Mouse (Mus musculus) telencephalon, adult 2 months (tissue): ENCODE data around the gene Kel.

Experiments used
- DNase-seq: peaks from one replicate; pipeline ENCODE4 v3.0.0-alpha.2; 2011; ENCODE audit warnings: low read depth, low spot score

Gene Kel

DNA sequence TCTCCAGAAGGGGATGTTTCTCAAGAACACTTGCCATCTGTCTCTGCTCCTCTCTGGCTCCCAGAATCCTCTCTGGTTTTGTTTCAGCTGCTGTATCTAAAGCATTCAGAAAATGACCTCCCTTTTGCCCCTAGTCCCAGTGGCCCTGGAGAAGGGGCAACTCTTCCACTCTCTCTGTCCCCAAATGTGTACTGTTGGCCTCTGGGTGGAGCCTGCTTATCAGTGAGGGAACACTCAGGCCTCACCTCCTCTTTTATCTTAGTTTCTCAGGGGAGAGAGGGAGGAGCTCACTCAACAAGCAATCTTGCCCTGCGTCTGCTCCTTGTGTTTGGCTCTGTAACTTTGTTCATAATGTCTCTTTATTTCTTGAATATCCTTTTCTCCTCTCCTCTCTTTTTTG, at the start of gene Kel:
Kel (minus strand) TSS at position 217 of the 400 bp plus-strand sequence.
- no peak for DNase-seq

DNA sequence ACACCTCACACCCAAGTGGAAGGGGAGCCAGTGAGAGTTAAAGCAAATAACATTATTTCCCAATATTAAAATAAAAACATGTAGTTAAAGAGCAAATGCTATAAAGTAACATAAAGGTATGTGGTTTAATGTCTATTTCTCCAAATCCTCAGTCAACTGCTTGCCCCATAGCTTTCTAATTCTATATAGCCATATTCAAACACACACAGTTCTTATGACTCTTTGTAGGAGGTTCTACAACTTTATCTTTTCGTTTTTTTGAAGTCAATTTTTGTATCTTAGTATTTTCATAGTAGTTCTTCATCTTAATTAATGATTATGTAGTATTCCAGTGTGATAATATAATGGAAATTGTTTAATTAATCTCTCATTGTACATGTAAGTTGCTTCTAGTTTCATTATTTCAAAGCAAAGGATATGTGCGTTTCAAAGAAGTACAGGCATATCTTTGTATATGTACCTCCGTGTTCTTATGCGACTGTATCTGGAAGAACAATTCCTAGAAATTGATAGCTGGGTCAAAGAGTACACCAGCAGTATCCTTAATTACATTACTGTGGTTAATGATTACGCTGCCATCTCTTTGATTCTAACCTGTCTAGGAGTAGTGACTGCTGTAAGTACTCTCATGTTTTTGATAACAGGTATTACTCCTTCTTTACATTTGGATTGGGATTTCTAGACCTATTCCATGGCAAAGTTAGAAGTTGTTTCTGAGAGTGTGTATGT, 40.7 kb upstream of the Kel start:
- no peak for DNase-seq

DNA sequence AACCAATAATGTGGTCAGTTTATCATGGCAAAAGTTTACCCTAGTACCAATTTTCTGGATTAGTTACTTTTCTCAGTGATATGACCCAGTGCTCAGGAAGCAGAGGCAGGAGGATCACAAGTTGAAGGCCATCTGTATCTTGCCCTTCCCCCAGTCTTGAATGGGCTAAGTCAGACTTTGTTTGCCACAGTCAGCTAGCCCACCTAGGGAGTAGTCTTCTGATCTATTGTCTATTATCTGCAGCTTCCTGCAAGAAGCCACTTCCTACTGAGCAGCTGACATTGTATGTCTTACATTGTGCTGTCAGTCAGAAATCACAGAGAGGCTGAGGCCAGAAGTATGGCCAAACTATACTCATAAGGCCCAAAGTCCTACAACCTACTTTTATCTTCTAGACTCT, 37.0 kb upstream of the Kel start:
- DNase-seq, result no peak

DNA sequence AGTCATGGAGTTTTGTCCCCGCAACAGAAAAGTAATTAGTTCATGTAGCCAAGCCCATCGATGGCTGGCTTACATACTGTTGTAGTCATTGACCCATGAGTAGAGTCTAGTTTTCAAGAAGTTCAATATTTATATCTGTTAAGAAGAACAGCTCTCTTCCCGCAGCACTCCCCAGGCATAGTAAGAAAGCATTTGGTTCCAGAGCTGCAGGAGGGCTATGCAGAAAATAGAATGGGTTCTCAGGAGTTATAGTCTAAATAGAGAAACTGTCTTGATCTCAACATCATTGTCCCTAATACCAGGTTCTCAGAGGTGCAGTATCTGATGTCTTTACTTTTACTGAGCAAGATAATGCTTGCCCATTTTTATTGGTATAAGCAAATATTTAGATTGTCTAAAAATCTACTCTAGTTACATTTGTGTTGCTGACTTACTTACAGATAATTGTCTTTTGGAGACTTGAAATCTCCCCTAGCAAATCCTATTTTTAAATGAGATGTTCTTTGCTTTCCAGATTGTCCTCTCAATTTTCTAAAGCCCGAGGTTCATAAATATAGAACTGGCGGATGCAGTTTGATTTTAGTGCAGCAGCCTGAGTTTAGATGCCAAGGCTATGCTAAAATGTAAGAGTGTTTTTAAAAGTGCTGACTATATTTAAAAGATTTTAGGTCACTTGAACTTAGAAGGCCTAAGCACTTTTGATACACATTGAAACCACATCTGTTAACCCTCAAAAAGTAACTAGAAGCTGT, 30.8 kb upstream of the Kel start:
- peak; percentile 60 for DNase-seq

DNA sequence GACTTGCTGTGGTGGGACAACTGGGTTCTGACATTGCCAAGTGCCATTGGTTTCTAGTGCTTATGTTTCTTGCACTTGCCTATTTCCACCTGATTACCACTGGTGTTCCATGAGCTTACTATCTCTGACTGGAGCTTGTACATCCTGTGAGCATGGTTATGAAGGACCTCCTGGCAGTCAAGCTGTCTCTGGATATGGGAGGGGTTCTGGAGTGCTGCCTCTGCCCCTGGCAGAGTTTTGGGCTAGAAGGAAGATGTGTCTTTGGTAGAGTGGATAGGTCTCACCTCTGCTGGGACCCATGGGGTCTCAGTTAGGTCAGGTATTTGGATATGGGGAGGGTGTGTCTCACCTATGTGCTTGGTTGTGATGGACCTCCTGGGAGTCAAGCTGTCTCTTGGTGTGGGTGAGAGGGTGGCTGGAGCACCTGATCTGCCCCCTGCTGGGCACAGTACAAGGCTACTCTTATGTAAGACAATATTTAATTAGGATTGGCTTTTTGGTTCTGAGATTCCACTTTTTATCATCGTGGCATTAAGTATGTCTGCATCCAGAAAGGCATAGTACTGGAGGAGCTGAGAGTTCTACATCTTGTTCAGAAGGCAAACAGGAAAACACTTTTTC, 24.0 kb upstream of the Kel start:
- no peak for DNase-seq

DNA sequence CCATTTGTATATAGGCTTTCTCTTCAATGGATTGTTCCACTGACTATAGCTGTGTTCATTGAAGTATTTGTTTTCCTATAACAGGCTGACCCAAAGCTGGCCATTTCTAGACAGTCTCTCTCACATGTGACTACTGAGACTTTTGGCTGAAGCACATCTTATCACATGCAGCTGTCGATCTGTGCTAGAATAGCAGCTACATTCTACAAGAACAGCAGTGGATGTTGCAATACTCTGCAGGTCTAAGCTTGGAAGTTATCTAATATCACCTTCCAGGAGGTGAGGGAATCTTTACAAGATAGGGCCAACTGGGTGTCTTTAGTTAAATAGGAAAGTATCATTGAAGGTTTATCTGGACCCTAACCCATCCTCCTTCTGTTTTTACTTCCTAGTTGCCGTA, 17.3 kb upstream of the Kel start:
- DNase-seq, result no peak

DNA sequence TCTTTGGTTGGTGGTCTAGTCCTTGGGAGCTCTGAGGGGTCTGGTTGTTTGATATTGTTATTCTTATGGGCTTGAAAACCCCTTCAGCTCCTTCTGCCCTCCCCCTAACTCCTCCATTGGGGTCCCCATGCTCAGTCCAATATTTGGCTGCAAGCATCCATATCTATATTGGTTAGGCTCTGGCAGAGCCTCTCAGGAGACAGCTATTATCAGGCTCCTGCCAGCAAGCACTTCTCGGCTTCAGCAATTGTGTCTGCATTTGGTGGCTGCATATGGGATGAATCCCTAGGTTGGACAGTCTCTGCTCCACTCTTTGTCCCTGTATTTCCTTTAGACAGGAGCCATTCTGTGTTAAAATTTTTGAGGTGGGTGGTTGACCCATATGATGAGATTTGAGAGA, 6.1 kb upstream of the Kel start:
- DNase-seq, result no peak

DNA sequence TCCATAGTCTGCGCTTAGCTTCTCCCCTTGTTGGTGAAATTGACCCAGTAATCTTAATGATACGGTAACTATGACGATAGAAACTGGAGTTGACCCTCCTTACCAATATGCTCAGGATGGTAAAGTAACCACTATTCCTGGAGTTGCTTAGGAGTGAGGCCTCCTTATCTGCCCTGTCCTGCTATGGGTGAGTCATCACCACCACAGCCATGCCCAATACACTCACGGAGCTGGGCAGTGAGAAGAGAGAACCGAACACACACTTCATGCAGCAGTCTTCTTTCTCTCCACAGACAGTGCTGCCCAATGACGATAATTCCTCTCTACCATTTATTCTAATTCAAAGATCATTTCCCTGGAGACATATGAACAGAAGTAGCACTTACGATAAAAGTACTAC, 2.1 kb upstream of the Kel start:
- no peak for DNase-seq

DNA sequence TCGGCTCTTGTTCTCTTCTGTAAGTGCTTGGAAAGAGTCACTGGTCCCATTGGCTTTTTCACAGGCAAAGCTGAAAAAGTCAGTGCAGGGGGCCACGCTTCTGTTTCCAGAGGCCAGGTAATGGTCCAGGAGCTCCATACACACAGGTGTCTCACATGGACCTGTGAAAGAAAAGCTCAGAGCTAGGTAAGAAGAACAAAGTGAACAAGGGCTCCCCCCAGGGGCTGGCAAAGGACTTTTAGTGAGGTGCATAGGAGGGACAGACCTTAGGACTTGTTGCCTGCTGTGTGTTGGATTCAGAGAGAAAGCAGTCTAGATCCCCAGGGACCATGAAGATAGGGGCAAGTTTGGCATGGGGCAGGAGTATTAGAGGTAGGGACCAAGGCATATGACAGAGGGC, 1.2 kb downstream of the Kel start:
- no peak for DNase-seq

DNA sequence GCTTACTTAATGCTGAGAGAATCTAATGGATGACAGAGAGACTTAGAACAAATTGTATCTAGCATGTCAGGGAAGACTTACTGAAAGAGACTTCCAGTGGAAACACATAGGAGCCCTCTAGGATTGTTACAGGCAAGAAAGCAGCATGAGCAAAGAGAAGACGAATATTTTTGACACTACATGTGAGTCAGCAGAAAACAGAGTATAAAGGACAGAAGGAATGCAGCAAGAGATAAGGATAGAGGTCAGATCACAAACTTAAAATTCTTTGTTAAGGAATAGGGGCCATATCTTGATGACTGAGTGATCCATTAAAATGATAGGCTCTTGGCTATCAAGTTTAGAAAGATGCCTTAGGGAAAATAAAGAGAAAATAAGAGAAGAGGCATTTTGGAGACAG, 2.9 kb downstream of the Kel start:
- DNase-seq, result no peak

DNA sequence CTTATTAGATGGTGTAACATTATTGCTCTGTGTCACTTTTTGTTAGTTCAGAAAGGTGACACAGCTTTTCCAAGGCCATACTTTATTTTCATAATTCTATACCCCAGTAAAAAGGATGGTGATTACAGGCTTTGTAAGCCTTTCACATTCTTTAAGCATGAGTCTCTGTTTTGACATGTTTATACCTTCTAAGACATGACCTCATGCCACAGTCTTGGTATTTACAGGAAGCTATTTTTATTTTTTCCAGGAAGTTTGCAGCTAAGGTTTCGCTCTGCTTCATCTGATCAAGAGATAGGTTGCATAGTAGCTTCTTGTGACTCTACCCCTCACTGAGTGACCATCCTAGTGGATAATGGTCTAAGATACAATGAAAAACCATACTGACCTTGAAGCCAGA, 9.7 kb downstream of the Kel start:
- DNase-seq, result no peak

DNA sequence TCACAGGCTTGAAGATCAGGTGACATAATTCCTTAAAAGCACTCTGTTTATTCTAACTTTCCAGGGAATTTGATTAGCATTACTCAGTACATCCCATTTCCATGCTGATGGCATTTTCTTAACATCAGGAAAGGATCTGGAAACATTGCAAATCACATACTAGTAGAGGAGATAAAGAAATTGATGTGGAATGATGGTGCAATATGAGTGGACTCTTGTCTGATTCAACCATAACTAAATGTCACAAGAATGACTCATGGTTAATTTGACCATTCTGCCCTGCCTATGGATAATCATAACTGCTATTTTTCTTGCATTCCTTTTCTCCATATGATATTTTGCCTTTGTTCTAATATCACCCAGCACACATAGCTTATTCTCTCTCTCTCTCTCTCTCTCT, 11.9 kb downstream of the Kel start:
- no peak for DNase-seq

DNA sequence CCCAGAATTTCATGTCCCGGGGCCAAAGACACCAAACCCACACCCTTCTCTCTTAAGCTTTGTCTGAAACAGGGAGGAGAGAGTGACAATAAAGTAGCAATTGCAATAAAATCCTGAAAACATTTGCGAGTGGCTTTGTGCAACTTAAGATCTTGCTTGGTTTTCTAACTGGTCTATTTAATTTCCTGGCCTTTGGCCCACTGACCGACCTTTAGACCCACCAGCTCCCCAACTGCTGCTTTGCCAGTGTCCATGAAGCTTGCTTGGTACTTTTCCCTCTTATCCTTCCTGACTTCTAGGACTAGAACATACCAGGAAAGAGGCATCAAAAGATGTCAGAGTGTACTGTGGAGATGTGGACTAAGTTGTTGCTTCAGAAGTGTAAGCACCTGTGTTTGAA, 18.5 kb downstream of the Kel start:
- DNase-seq, result no peak

DNA sequence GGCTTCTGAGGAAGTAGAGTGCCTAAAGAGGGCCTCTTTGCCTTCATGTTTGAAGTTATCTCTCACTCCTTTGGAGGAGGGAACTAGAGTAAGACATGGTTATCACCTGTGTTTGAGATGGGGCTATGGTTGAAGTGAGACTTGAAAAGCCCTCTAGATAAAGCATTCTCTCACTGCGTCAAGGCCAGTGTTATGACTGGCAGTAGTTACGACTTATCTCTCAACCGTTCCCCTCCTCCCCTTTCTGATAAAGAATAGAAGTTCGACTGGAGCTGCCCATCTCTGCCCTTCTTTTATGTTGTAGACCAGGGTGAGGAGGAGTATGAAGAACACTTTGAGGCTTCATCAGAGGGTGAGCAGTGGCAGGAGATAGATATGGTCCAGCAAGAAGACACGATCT, 19.2 kb downstream of the Kel start:
- no peak for DNase-seq

DNA sequence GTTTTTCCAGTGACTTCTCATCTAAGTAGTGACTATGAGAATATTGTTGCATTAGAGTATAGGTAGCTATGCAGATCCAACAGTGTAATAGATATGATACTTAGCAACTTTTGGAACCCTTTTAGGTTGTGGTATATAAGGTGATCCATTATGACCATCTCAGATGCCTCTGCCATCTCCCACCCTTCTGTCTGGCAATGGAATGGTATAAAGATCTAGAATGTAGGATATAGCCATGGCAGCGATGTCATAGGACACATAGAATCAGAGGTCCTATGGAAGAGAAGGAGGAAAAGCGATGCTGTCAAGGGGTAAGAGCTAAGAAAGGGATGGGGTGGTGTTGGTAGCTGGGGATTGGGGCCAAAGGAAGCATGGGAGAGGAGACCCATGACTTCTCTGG, 20.0 kb downstream of the Kel start, which contains the start of gene Llcfc1:
Llcfc1 (plus strand) TSS at position 301 of the 400 bp plus-strand sequence.
- DNase-seq, result no peak

DNA sequence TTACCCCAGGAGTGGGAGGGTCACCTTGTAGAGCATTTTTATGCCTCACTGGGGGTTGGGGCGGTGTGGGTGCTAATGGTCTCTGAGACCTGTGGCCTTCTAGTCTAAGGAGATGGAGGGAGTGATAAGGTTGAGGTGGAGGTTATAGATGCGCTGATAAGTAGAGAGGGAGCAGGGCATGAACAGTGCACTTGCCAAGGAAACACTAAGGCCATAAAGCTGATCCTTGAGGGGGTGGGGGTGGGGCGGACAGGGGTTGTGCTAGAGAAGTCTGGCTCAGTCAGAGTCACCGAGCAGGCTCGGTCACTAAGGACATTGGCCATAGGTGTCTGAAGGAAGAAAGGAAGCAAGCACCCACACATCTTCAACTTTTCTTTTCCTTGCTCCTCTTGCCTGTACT, 22.5 kb downstream of the Kel start:
- DNase-seq, result no peak

DNA sequence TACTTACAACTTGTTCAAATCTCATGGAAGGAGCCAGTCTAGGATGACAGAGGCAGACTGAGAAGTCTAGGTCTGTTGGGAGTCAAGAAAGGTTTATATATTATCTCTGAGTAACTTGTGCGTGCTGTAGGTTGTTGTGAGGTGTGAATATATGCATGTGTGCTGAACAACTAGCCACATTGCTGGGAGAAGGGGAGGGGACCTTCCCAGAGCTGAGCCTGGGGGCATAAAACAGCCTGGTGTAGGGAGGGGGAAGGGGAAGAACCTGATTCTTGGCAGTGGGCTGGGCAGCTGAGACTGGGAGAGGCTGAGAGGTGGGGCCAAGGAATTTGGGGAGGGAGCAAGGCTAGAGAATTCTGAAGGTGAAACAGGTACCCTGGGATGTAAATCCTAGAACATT, 23.5 kb downstream of the Kel start, which contains the start of gene Trpv5:
Trpv5 (minus strand) TSS at position 101 of the 400 bp plus-strand sequence.
- DNase-seq, result no peak

DNA sequence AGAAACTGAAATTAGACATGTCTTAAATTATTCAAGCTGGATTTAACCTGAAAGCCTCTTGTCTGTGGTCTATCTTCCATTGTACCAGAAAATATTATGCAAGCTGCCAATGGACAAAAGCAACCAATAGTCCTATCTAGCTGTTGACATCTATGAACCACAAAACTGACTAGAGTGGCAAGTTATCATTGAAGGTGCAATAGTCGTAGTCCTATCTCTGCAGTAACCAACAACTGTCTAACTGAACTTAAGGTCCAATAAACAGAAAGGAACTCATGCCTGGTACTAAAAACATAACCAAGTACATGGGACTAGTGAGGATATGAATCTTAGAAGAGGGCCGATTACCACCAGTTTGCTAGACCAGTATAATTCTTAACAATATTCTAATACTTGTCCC, 27.6 kb downstream of the Kel start:
- no peak for DNase-seq

DNA sequence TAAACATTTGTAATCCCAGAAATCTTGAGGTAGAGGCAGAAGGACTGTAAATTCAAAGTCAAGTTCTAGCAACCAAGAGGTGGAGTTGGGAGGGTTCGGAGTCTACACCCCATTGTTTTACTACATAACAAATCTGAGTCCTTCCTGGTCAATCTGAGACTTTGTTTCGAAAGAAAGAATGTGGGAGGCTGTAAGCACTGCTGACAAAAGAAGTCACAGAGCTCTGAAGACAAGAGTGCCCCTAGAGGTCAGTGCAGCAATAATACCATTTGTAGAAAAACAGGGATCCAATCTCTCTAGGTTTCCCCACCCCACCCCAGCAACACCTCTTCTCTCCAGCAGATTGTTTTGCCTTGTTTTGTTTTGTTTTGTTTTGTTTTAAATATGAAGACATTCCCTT, 41.8 kb downstream of the Kel start:
- no peak for DNase-seq

DNA sequence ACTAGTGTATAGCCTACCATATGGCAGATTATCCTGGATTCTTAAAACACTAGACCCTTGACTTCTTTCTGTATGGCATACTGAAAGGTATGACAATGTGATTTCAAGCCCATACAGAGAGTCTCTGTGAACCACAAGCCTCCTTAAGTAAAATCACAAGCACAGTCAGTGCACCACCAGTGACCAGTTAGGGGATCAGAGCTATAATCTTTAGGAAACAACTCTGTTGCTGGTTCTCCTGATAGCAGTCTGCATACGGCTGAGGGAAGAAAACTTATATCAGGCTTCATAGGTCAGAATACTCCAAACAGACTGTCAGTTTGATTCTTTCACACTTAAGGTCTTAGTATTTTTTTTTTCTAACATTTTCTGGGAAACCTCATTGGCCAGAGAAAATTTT, 45.7 kb downstream of the Kel start:
- no peak for DNase-seq

DNA sequence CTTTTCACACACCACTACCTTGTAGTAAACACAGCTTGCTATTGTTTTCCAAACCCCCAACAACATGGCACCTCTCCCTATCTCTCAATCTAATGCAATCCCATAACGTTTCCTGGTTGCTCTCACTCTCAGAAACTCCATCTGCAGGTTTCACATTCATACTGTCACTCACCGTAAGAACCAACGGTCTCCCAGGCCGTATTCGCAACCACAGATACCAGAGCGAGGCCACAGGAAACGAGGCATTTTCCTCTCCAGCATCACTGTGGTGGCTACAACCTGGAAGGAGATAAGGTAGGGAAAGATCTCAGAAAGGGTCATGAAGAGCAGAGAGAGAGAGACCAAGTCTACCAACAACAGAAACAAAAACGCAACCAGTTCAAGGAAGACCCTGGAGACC, 49.5 kb downstream of the Kel start:
- DNase-seq, result no peak

DNA sequence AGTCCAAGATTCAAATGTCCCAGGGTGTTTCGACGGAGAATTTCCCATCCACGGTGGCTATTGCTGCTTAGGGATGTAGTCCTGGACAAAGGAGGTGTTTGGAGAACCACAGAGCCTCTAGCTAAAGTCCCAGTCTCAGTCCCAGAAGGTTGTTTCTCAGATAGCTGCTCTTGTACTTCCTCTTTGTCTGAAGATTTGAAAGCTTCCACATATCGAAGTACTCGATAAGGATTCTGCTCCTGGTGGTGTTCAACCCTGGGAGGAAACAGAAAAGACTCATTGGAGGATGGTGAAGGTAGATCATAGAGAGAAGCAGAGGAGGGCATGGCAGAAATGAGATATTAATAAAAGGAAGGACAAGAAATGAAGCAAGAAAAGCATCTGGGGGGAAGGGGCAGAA, 51.0 kb downstream of the Kel start:
- no peak for DNase-seq

DNA sequence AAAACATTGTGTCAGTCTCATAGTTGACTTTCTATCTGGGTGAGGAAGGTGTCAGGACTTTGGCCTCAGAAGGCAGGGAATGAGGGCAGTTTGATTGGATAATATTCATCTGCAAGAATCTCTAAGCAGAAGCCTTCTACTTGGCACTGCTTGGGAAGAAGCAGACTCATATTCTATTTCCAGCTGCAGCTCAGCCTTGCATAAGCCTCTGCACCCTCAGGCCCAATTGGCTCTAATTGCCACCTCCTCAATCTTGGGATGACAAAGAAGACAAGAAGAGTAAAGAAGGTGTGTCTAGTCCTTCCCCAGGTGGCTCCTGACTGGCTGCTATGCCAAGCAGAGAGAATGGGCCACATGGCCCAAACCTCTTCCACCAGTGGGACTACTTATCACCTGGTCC, 57.5 kb downstream of the Kel start:
- no peak for DNase-seq
